Mouse (Mus musculus) cortical plate, adult 2 months (tissue): ENCODE measurements around the gene Fam193b.

ENCODE experiments used
- CTCF ChIP-seq: fragments of 200-500 bp; IDR thresholded peaks from 2 replicates; pipeline ENCODE4 v1.5.1; 2011; ENCODE audit warnings: mild to moderate bottlenecking, control low read depth, low read length; ENCODE audit not compliant: insufficient read depth; ENCODE audit errors: extremely low read depth
- POLR2A ChIP-seq: fragments of 200-500 bp; IDR thresholded peaks from 2 replicates; pipeline ENCODE4 v1.6.1; 2011; ENCODE audit warnings: mild to moderate bottlenecking, low read length, control low read depth; ENCODE audit not compliant: insufficient read depth; ENCODE audit errors: extremely low read depth

- TF ChIP-seq CTCF: no peak
- TF ChIP-seq POLR2A: peak; percentile 47; the same call in 1 of the 2 replicates
These were observed 28.9 kb upstream of the Fam193b start, which contains the start of gene B4galt7 for GRCm38 (mm10) chr13:55599566-55600540.
